Mouse (Mus musculus): Measurements from ENCODE around the gene Dnah2. TPM values are rescaled to one million over a fixed set of nuclear protein-coding genes. Genes with fewer than 3 reads are reported as not detected.

Gene Dnah2
- polyA plus RNA-seq, 1 experiment from 2014 or later = 2.7 TPM

DNA sequence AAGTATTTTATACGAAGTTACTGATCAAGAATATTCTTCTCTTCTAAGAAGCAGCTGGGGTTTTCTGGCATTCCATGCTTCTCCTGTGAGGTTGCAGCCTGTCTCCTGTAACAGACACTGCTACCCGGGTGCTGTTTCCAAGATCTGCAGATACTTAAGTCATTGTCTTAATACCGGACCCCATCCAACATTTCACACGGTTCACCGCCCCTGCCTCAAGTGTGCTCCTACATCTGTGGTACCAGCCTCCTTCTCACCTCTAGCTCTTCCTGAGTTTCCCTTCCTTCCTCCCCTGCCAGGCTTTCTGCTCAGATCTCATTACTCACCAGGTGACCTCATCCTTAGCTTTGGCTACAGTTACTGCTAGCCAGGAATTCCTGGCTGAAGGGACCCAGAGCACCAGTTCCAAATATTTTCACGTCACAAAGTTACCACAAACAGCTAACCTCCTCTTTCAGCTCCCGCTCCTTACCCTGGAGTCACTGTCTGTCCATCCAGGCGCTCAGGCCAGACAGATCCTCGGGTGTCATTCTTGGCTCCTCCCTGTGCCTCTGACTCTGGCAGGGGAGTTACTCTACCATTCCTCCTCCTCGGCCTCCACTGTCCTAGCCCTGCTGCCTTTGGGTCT lies 166.3 kb downstream of the Dnah2 start:
- no peaks in the 10 kb centered on the region for H3K36me3 ChIP-seq (ENCODE audit: control insufficient read depth, insufficient read depth, low read length)
- no peak for DNase-seq (ENCODE audit: low spot score)
- no peak overlapping the region for H3K4me3 ChIP-seq (ENCODE audit: low read depth, low read length)
- no peaks in the 10 kb centered on the region; the same call in 1 of the 2 replicates for H3K4me1 ChIP-seq (ENCODE audit: control insufficient read depth, insufficient read depth, low read length)
- H3K4me2 ChIP-seq (ENCODE audit: low read length) = no peak overlapping the region
- no peaks in the 10 kb centered on the region for H3K9me3 ChIP-seq (replicated peaks; ENCODE audit: control insufficient read depth, low read length)
- ATAC-seq = no peak
- WGBS = 60% methylated on average over 10 of the region's 10 CpGs
- no peak overlapping the region for H3K27ac ChIP-seq (ENCODE audit: low read depth, low read length)
- H3K9ac ChIP-seq (ENCODE audit: low read length) = no peak overlapping the region
- H3K27me3 ChIP-seq (replicated peaks; ENCODE audit: control insufficient read depth, insufficient read depth, low read length) = no peaks in the 10 kb centered on the region

DNA sequence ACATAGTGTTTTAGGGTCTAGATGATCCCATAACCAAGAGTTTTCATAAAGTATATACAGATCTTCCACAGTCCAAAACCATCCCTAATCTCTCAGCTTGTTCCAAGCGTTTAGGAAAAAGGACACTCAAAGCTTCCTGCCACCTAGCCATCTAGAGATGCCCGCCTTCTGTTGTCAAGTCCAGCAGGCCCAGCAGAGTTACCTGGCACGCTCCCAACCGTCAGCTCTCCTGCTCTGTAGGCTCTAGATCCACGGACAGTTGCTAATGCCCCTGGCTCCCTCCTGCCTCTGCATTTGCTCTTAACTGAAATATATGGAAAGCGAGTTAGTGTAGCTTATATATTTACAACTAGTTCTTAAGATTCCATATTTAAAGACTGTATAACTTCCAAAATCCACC lies 167.6 kb downstream of the Dnah2 start:
- no peak overlapping the region for H3K27ac ChIP-seq (ENCODE audit: low read depth, low read length)
- H3K4me2 ChIP-seq (ENCODE audit: low read length) = no peak overlapping the region
- H3K9ac ChIP-seq (ENCODE audit: low read length) = no peak overlapping the region
- 81% methylated on average over 6 of the region's 6 CpGs for WGBS
- ATAC-seq = no peak
- no peak for DNase-seq (ENCODE audit: low spot score)
- no peak overlapping the region for H3K4me3 ChIP-seq (ENCODE audit: low read depth, low read length)
- no peaks in the 10 kb centered on the region for H3K36me3 ChIP-seq (ENCODE audit: control insufficient read depth, insufficient read depth, low read length)
- no peaks in the 10 kb centered on the region for H3K27me3 ChIP-seq (replicated peaks; ENCODE audit: control insufficient read depth, insufficient read depth, low read length)
- H3K4me1 ChIP-seq (ENCODE audit: control insufficient read depth, insufficient read depth, low read length) = no peaks in the 10 kb centered on the region; the same call in 1 of the 2 replicates
- H3K9me3 ChIP-seq (replicated peaks; ENCODE audit: control insufficient read depth, low read length) = no peaks in the 10 kb centered on the region

DNA sequence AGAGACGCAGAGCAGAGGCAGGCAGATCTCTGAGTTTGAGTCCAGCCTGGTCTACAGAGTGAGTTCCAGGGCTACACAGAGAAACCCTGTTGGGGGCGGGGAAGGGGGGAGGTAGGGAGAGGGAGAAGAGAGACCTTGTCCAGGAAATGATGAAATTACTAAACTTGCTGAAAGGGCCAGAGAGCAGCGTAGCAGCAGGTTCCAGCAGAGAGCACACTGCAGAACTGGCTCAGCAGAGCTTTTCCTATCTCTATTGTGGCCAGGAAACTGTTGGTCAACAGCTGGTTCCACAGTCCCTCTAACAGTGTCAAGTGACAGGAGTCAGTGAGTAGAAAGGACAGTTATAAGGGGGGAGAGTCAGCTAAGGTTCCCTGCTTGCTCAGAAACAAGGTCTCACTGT lies 169.3 kb downstream of the Dnah2 start:
- ATAC-seq (no peak), DNase-seq (ENCODE audit: low spot score) (no peak)
- 81% methylated on average over 3 of the region's 3 CpGs for whole genome bisulfite sequencing
- Histone ChIP-seq H3K4me1 (ENCODE audit: control insufficient read depth, insufficient read depth, low read length) (no peaks in the 10 kb centered on the region; the same call in 1 of the 2 replicates), H3K4me3 (ENCODE audit: low read depth, low read length) (no peak overlapping the region), H3K27ac (ENCODE audit: low read depth, low read length) (no peak overlapping the region), H3K9me3 (replicated peaks; ENCODE audit: control insufficient read depth, low read length) (no peaks in the 10 kb centered on the region), H3K27me3 (replicated peaks; ENCODE audit: control insufficient read depth, insufficient read depth, low read length) (no peaks in the 10 kb centered on the region), H3K9ac (ENCODE audit: low read length) (no peak overlapping the region), H3K4me2 (ENCODE audit: low read length) (no peak overlapping the region), H3K36me3 (ENCODE audit: control insufficient read depth, insufficient read depth, low read length) (0 out of 2 replicates have a peak, but pooled peaks cover 3% of the 10 kb centered on the region)

DNA sequence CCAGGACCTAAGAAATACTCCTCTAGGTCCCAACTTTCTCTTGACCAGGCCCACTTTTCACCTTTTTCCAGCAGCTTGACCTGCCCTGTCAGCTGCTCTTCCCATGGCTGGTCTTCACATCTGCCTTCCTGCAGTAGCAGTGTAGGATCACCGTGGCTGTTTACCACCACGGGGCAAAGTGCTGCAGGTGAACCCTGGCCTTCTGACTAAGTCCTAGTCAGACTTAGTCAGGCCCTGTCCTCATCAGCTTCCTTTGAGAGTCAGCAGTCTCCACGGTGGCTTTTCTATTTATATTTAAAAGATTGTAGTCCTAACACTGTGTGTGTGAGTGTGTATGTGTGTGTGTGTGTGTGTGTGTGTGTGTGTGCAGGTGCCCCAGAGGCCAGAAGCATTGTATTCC lies 171.1 kb downstream of the Dnah2 start:
- no peak for DNase-seq (ENCODE audit: low spot score)
- no peak overlapping the region for H3K4me2 ChIP-seq (ENCODE audit: low read length)
- peaks cover 8% of the 10 kb centered on the region; the same call in 1 of the 2 replicates for H3K36me3 ChIP-seq (ENCODE audit: control insufficient read depth, insufficient read depth, low read length)
- H3K4me3 ChIP-seq (ENCODE audit: low read depth, low read length) = no peak overlapping the region
- no peaks in the 10 kb centered on the region; the same call in 1 of the 2 replicates for H3K4me1 ChIP-seq (ENCODE audit: control insufficient read depth, insufficient read depth, low read length)
- ATAC-seq = no peak
- no peaks in the 10 kb centered on the region for H3K9me3 ChIP-seq (replicated peaks; ENCODE audit: control insufficient read depth, low read length)
- 79% methylated on average over 3 of the region's 3 CpGs for WGBS
- H3K9ac ChIP-seq (ENCODE audit: low read length) = no peak overlapping the region
- no peak overlapping the region for H3K27ac ChIP-seq (ENCODE audit: low read depth, low read length)
- H3K27me3 ChIP-seq (replicated peaks; ENCODE audit: control insufficient read depth, insufficient read depth, low read length) = no peaks in the 10 kb centered on the region

DNA sequence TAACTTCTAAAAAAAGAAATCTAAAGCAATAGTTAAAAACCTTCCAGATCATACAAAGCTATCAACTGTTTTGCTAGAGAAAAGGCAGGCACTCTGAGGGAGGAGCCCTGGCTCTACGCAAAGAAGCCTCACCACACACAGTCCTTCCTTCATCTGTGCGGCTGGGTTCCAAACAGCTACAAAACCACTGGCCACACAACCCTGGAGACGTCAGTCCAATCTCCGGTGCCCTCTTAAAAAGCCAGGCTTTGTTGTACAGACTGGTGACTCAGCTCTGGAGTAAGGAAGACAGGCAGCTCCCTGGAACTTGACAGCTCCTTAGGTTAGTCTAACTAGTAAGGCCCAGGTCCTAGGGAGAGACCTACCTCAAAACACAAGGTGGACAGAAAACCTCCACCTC lies 173.3 kb downstream of the Dnah2 start:
- Histone ChIP-seq H3K4me1 (ENCODE audit: control insufficient read depth, insufficient read depth, low read length) (peaks cover 19% of the 10 kb centered on the region), H3K4me3 (ENCODE audit: low read depth, low read length) (no peak overlapping the region), H3K9me3 (replicated peaks; ENCODE audit: control insufficient read depth, low read length) (no peaks in the 10 kb centered on the region), H3K36me3 (ENCODE audit: control insufficient read depth, insufficient read depth, low read length) (peaks cover 8% of the 10 kb centered on the region; the same call in 1 of the 2 replicates), H3K27me3 (replicated peaks; ENCODE audit: control insufficient read depth, insufficient read depth, low read length) (no peaks in the 10 kb centered on the region), H3K27ac (ENCODE audit: low read depth, low read length) (no peak overlapping the region), H3K4me2 (ENCODE audit: low read length) (no peak overlapping the region), H3K9ac (ENCODE audit: low read length) (no peak overlapping the region)
- 88% methylated on average over 4 of the region's 4 CpGs for WGBS
- DNase-seq (ENCODE audit: low spot score) (no peak), ATAC-seq (no peak)

DNA sequence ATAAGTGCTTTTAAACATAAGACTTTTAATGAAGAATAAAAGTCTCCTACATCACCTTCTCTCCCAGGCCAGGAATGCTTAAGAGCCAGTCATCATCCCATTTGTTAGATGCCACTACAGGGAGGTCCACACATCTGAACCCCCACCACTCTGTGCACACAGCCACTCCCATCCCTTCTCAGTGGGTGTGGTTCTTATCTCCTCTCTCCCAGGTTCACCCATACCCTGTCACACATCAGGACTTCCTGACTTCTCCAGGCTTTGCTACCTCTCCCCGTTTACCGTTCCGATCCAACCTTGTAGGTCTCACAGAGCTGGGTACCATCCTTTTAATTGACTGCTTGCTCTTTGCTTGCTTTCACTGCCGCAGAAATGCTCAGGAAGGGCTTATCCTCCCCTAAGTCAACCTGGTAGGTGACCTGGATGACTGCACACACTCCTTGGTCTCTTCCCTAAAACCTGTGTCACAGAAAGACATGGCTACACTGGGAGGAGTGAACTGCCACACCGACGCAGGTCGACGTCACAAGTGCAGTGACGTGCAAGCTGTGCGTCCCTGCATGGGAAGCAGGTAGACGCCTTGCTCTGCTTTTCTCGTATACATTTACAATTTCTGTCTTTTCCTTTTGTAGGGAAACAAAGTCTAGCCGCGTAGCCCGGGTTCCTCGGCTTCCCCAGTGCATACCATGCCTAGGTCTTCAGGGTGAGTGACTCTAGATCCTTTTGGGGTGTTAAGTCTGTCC lies 175.5 kb downstream of the Dnah2 start:
- H3K9me3 ChIP-seq (replicated peaks; ENCODE audit: control insufficient read depth, low read length) = no peaks in the 10 kb centered on the region
- H3K27me3 ChIP-seq (replicated peaks; ENCODE audit: control insufficient read depth, insufficient read depth, low read length) = no peaks in the 10 kb centered on the region
- DNase-seq (ENCODE audit: low spot score) (no peak), ATAC-seq (no peak)
- H3K27ac ChIP-seq (ENCODE audit: low read depth, low read length) = peak overlapping the region; percentile 88; the same call in 1 of the 2 replicates
- no peak overlapping the region for H3K9ac ChIP-seq (ENCODE audit: low read length)
- H3K4me3 ChIP-seq (ENCODE audit: low read depth, low read length) = no peak overlapping the region
- WGBS = 94% methylated on average over 16 of the region's 16 CpGs
- H3K4me1 ChIP-seq (ENCODE audit: control insufficient read depth, insufficient read depth, low read length) = peaks cover 20% of the 10 kb centered on the region
- peaks cover 8% of the 10 kb centered on the region; the same call in 1 of the 2 replicates for H3K36me3 ChIP-seq (ENCODE audit: control insufficient read depth, insufficient read depth, low read length)
- no peak overlapping the region for H3K4me2 ChIP-seq (ENCODE audit: low read length)

DNA sequence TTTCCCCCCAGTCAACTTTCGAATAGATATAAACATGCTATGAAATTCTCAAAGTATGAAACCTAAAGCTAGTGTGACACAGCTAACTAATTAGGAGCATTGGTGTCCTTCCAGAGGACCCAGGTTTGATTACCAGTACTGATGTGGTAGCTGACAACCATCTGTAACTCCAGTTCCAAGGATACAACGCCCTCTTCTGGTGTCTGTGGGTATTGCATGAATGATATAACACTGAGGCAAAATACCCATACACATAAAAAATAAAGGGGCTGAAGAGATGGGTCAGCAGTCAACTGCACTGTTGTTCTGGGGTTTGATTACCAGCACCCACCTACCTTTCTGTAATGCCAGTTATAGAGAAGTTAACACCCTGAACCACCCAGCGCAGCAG lies 176.1 kb downstream of the Dnah2 start:
- H3K36me3 ChIP-seq (ENCODE audit: control insufficient read depth, insufficient read depth, low read length) = peaks cover 8% of the 10 kb centered on the region; the same call in 1 of the 2 replicates
- H3K4me3 ChIP-seq (ENCODE audit: low read depth, low read length) = no peak overlapping the region
- H3K27ac ChIP-seq (ENCODE audit: low read depth, low read length) = peak overlapping the region; percentile 88
- DNase-seq (ENCODE audit: low spot score) (no peak), ATAC-seq (no peak)
- 67% methylated on average over 3 of the region's 3 CpGs for WGBS
- H3K4me1 ChIP-seq (ENCODE audit: control insufficient read depth, insufficient read depth, low read length) = peaks cover 23% of the 10 kb centered on the region
- no peak overlapping the region for H3K4me2 ChIP-seq (ENCODE audit: low read length)
- H3K9me3 ChIP-seq (replicated peaks; ENCODE audit: control insufficient read depth, low read length) = no peaks in the 10 kb centered on the region
- H3K9ac ChIP-seq (ENCODE audit: low read length) = no peak overlapping the region
- no peaks in the 10 kb centered on the region for H3K27me3 ChIP-seq (replicated peaks; ENCODE audit: control insufficient read depth, insufficient read depth, low read length)

DNA sequence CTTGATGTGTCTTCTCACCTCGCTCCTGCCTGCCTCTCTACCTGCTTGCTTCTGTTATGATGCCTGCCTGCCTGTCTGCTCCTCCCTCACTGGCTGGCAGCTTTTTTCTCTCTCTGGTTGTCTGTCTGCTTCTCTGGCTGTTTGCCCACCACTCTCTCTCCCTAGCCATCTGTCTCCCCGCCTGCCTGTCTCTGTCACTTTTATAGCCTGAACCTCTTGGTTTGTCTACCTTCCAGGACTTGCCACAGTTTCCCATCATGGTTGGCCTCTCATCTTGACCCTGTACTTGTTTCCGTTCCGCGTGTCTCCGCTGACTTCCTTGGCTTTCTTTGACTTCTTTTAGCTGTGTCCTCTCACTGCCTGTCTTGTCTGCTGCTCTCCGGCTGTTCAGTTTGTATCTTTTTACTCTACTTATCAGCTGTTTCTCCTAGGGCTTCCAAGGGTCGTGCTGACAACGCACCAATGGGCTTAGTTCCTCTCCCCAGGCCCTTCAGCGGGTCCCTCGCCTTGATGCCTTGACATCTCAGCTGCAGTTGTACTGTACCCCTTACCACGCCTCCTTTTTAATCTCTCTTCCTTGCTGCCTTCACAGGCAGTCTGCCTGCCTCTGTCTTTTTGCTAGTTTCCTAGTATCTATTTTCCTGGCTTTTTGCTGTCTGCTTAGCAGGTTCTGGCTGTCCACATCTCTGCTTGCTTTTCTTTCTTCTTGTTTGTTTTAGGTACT lies 176.7 kb downstream of the Dnah2 start:
- Histone ChIP-seq H3K4me1 (ENCODE audit: control insufficient read depth, insufficient read depth, low read length) (peaks cover 23% of the 10 kb centered on the region), H3K4me2 (ENCODE audit: low read length) (peak overlapping the region; percentile 28), H3K9ac (ENCODE audit: low read length) (no peak overlapping the region; the same call in 1 of the 2 replicates), H3K27me3 (replicated peaks; ENCODE audit: control insufficient read depth, insufficient read depth, low read length) (no peaks in the 10 kb centered on the region), H3K9me3 (replicated peaks; ENCODE audit: control insufficient read depth, low read length) (no peaks in the 10 kb centered on the region), H3K27ac (ENCODE audit: low read depth, low read length) (peak overlapping the region; percentile 88), H3K36me3 (ENCODE audit: control insufficient read depth, insufficient read depth, low read length) (peaks cover 8% of the 10 kb centered on the region; the same call in 1 of the 2 replicates), H3K4me3 (ENCODE audit: low read depth, low read length) (0 out of 2 replicates have a peak overlapping the region, but pooled peaks have one; percentile 4)
- 36% methylated on average over 12 of the region's 12 CpGs for WGBS
- peak; percentile 87 for DNase-seq (ENCODE audit: low spot score)
- peak; percentile 49 for ATAC-seq
